Mouse (Mus musculus) CD4-positive, CD25-positive, alpha-beta regulatory T cell (primary cell): ENCODE results near the gene Foxi3. TPM values are rescaled to one million over a fixed set of nuclear protein-coding genes. Genes with fewer than 3 reads are reported as not detected.

ENCODE experiments used
- polyA plus RNA-seq: library from polyadenylated mRNA; unstranded; fragments of 100-300 nt; shearing (Covaris generic); gene quantifications from one replicate; pipeline ENCODE4 v1.2.1, GENCODE M21; 2017

Foxi3 gene
- polyA plus RNA-seq = not detected

GRCm38 (mm10) chr6:70956285-70956912 is at the start of gene Foxi3:
Foxi3 (plus strand) TSS chr6:70956531.

GRCm38 (mm10) chr6:70918827-70919226 is 37.5 kb upstream of the Foxi3 start, which contains the start of gene Tex37:
Tex37 (minus strand) TSS chr6:70918927.

Other genes with a start within 250 kb of the Foxi3 start
- 5.6 TPM for gene Rpia, start 164.3 kb upstream of the Foxi3 start, polyA plus RNA-seq
- gene Eif2ak3, start 112.0 kb upstream of the Foxi3 start, polyA plus RNA-seq = 12.6 TPM
- not detected for gene Tex37, start 37.6 kb upstream of the Foxi3 start, polyA plus RNA-seq
- gene Thnsl2, start 187.9 kb downstream of the Foxi3 start, polyA plus RNA-seq = 3.3 TPM
- not detected for gene Fabp1, start 243.3 kb downstream of the Foxi3 start, polyA plus RNA-seq